Mouse (Mus musculus): Measurements from ENCODE around the gene P2rx1. TPM values are rescaled to one million over a fixed set of nuclear protein-coding genes. Genes with fewer than 3 reads are reported as not detected.

The P2rx1 gene
- total RNA-seq, 4 experiments from 2014 or later: 0.38 to 0.66 (median 0.46) TPM

Small RNA genes within 50 kb of the gene (microRNA-seq; reads per million reads assigned to microRNA genes)
- gene Gm44467: 0 reads per million in 2 experiments

Other genes with a start within 250 kb of the P2rx1 start
- 10 to 100 TPM; 24.0 to 28.5 (median 27.5) TPM for gene Cyb5d2, start 203.0 kb upstream of the P2rx1 start, total RNA-seq (2022)
- 10 to 100 TPM; 40.9 to 59.8 (median 49.6) TPM for gene Zzef1, start 202.9 kb upstream of the P2rx1 start, total RNA-seq (2022)
- 10 to 100 TPM; 10.6 to 19.8 (median 12.4) TPM for gene Atp2a3, start 37.9 kb upstream of the P2rx1 start, total RNA-seq (2022)
- 10 to 100 TPM in 2 of 4 experiments, 1 to 10 TPM in 2; 4.9 to 16.6 (median 10.8) TPM for gene Camkk1, start 19.9 kb downstream of the P2rx1 start, total RNA-seq (2022)
- 10 to 100 TPM; 11.7 to 19.3 (median 14.4) TPM for gene Ncbp3, start 48.7 kb downstream of the P2rx1 start, total RNA-seq (2022)
- under 1 TPM; 0.49 to 0.91 (median 0.60) TPM for gene Itgae, start 91.5 kb downstream of the P2rx1 start, total RNA-seq (2022)
- under 1 TPM; 0.26 to 0.71 (median 0.49) TPM for gene Haspin, start 139.2 kb downstream of the P2rx1 start, total RNA-seq (2022)
- 1 to 10 TPM; 2.2 to 5.2 (median 2.6) TPM for gene P2rx5, start 161.3 kb downstream of the P2rx1 start, total RNA-seq (2022)
- gene Emc6, start 177.9 kb downstream of the P2rx1 start, total RNA-seq (2022): 10 to 100 TPM; 47.4 to 77.6 (median 63.9) TPM
- gene Tax1bp3, start 178.0 kb downstream of the P2rx1 start, total RNA-seq (2022): 100 to 1,000 TPM in 1 of 4 experiments, 10 to 100 TPM in 3; 61.0 to 105 (median 84.6) TPM
- gene Ctns, start 199.9 kb downstream of the P2rx1 start, total RNA-seq (2022): 10 to 100 TPM; 15.3 to 26.2 (median 20.2) TPM
- gene Shpk, start 200.4 kb downstream of the P2rx1 start, total RNA-seq (2022): 10 to 100 TPM; 12.0 to 19.3 (median 14.2) TPM
- under 1 TPM in 2 of 4 experiments, not detected in 2; 0.20 to 0.81 TPM for gene Trpv1, start 235.2 kb downstream of the P2rx1 start, total RNA-seq (2022)